Mouse (Mus musculus) bone marrow, adult 2 months (tissue): Measurements from ENCODE around the gene Myof. TPM values are rescaled to one million over a fixed set of nuclear protein-coding genes. Genes with fewer than 3 reads are reported as not detected.

Source experiments
- H3K27ac ChIP-seq: fragments of 200-500 bp; 2 replicates; pipeline ENCODE4 v1.5.1; 2012; ENCODE audit warnings: low read depth, mild to moderate bottlenecking, control low read depth, inconsistent platforms, low read length; ENCODE audit not compliant: control insufficient read depth, poor library complexity, insufficient read depth
- H3K4me1 ChIP-seq: fragments of 200-500 bp; 2 replicates; pipeline ENCODE4 v1.6.1; 2011; ENCODE audit warnings: low read length; ENCODE audit not compliant: control insufficient read depth, insufficient read depth
- H3K4me3 ChIP-seq: fragments of 200-500 bp; replicated peaks from 2 replicates; pipeline ENCODE3; 2011; ENCODE audit warnings: mild to moderate bottlenecking, low read depth, low read length, control low read depth; ENCODE audit not compliant: control insufficient read depth
- CTCF ChIP-seq: fragments of 200-500 bp; IDR thresholded peaks from 2 replicates; pipeline ENCODE4 v1.5.1; 2011; ENCODE audit warnings: low read length, control low read depth; ENCODE audit not compliant: control insufficient read depth, insufficient read depth
- POLR2A ChIP-seq: fragments of 200-500 bp; IDR thresholded peaks from 2 replicates; pipeline ENCODE4 v1.6.1; 2011; ENCODE audit warnings: low read depth, mild to moderate bottlenecking, control low read depth, low read length, borderline replicate concordance; ENCODE audit not compliant: control insufficient read depth
- WGBS: fragments of 180-500 bp; shearing (Covaris S2); methylation state at CpG from one replicate; pipeline ENCODE4 v1.1.7; 2018; 5-methylcytosine and 5-hydroxymethylcytosine counted together
- polyA plus RNA-seq: library from polyadenylated mRNA; stranded (reverse); fragments of >200 nt; gene quantifications from 2 replicates; pipeline ENCODE4 v1.2.4, GENCODE M21; 2011; ENCODE audit warnings: low replicate concordance; ENCODE audit not compliant: missing spikeins, insufficient read depth, insufficient read length

Myof gene
- polyA plus RNA-seq, 1 experiment: 12.4 TPM

DNA sequence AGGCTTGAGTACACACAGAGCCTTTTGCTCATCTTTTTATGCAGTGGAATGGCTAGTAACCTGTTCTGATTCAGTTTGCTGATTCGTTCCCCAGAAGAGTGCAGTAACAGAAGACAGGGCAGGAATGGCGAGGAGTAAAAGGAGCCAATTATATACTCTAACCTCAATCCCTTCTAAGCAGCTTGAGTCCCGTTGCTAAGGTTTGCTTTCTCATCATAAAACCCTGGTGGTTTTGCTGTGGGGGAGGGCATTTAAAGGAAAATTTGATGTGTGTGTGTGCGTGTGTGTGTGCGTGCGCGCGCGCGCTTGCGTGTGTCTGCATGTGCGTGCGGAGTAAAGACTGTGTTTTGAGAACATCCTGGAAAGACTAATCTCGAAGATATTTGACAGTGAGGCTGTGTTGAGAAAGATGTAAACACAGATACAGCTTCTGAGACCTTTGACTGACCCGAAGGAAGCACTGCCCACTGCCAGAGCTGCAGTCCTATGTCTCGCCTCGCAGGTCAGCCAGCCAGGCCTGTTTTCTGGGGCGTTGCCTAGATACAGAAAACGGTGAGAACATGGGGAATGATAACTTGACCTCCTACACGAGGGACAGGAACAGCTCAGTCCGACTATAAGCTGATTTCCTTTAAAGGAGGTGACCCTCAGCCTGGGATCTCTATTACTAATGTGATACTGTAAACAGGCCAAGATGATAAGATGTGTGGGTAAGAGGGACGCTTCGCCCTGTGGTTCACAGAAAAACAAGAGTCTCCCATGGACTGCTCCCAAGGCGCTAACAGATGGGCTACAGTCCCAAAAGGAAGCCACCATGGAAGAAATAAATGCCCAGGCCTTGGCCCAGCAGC is 39.5 kb downstream of the Myof start:
- H3K4me3 ChIP-seq: no peak overlapping the region
- no peak for TF ChIP-seq POLR2A
- no peak overlapping the region for H3K27ac ChIP-seq
- 79% methylated on average over 24 of the region's 24 CpGs for WGBS
- no peaks in the 10 kb centered on the region for H3K4me1 ChIP-seq

DNA sequence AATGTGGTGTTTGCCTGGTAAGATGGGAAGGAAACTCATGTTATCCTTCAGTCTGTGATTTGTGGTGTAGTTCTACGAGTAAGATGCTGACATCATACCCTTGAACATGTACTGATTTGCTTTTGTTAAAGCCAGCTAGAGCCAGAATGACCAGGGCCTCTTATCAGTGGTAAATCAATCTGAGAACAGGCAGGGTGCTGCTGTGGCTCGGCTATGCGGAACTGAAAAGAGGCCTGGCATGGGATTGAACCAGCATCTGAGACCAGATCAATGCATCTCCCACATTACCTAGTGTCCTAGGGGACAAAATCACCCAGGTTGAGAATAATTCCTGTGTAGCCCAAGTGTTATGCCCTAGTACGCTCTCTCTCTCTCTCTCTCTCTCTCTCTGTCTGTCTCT is 40.6 kb downstream of the Myof start:
- Histone ChIP-seq H3K27ac (no peak overlapping the region), H3K4me1 (no peaks in the 10 kb centered on the region), H3K4me3 (no peak overlapping the region)
- TF ChIP-seq POLR2A (no peak), CTCF (no peak)
- WGBS: 76% methylated on average over 4 of the region's 4 CpGs

GRCm38 (mm10) chr19:38000990-38001389 is 42.4 kb downstream of the Myof start:
- Histone ChIP-seq H3K4me1 (no peaks in the 10 kb centered on the region), H3K4me3 (no peak overlapping the region), H3K27ac (no peak overlapping the region)
- 84% methylated on average over 4 of the region's 4 CpGs for WGBS
- TF ChIP-seq CTCF: no peak
- no peak for TF ChIP-seq POLR2A

GRCm38 (mm10) chr19:37999941-38000340 is 43.4 kb downstream of the Myof start:
- WGBS: 92% methylated on average over 2 of the region's 2 CpGs
- TF ChIP-seq POLR2A (no peak), CTCF (no peak)

GRCm38 (mm10) chr19:37994301-37994700 is 49.1 kb downstream of the Myof start:
- H3K4me1 ChIP-seq: no peaks in the 10 kb centered on the region
- no peak overlapping the region for H3K27ac ChIP-seq
- no peak overlapping the region for H3K4me3 ChIP-seq
- TF ChIP-seq CTCF (no peak), POLR2A (no peak)
- 78% methylated on average over 3 of the region's 3 CpGs for WGBS

More at GRCm38 (mm10) chr19:37999941-38000340, 43.4 kb downstream of the Myof start:
- Histone ChIP-seq H3K4me1 (no peaks in the 10 kb centered on the region), H3K27ac (no peak overlapping the region), H3K4me3 (no peak overlapping the region)

DNA sequence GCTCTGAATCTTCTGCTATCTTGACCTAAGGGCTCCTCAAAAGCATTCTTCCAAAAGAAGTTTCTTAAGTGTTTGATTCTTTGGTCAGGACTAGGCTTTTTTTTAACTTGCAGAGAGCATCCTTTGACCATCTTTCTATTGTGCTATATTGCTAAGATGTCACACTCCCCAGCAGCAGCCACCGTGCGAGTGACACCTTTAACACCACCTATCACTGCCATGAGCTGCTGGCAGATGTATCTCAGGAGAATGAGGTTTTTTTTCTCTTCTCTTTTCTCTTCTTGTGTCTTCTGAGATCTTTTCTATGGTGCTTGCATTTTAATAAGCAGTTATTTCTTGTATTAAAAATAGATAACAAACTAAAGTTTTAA is 51.2 kb downstream of the Myof start:
- 82% methylated on average over 2 of the region's 2 CpGs for WGBS

DNA sequence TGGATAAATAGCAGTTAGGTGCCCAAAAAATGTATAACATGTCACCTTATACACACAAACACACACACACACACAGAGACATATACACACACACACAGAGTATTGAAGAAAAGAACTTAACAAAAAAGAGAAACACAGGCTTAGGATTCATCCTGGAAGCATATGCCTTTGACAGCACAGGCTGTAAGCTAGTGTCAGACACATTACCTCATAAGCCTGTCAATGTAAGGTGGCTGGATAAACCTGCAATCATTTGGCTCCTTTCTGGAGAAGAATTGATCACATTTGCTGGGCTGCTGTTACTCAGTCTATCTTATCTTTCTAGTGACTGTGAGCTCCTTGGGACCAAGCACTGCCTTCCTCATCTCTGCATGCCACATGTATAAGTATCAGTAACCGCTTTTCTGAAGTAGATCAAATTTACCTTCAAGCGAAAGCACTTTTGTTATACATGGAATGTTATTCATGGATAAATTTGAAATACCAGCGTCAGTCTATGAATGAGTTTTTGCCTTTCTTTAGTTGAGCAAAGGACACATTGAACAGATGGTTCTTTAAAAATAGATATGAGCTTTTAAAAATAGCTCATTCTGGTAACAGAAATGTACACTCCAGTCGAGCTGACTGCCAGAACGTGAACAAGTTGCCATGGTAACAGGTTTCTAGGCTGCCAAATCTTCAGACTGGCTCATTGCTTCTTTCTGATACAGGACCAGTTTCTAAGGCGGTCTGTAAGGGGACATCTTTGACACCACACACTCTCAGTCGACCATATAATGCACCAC is 51.8 kb downstream of the Myof start:
- 40% methylated on average over 7 of the region's 7 CpGs for WGBS
- H3K27ac ChIP-seq: no peak overlapping the region
- H3K4me3 ChIP-seq: no peak overlapping the region
- H3K4me1 ChIP-seq: no peaks in the 10 kb centered on the region; the same call in 1 of the 2 replicates
- TF ChIP-seq POLR2A: no peak
- TF ChIP-seq CTCF: no peak

More for the DNA sequence above, 51.2 kb downstream of the Myof start:
- Histone ChIP-seq H3K4me1 (no peaks in the 10 kb centered on the region; the same call in 1 of the 2 replicates), H3K27ac (no peak overlapping the region), H3K4me3 (no peak overlapping the region)
- TF ChIP-seq POLR2A (no peak), CTCF (no peak)

- no peak overlapping the region for H3K4me3 ChIP-seq
- no peaks in the 10 kb centered on the region; the same call in 1 of the 2 replicates for H3K4me1 ChIP-seq
- TF ChIP-seq CTCF (no peak), POLR2A (no peak)
- WGBS: 91% methylated on average over 2 of the region's 2 CpGs
- H3K27ac ChIP-seq: no peak overlapping the region
Observed at GRCm38 (mm10) chr19:37989971-37990370, 53.4 kb downstream of the Myof start.
